Mouse (Mus musculus) liver, embryonic 14.5 days (tissue): ENCODE measurements around the gene Phf11b. TPM values are rescaled to one million over a fixed set of nuclear protein-coding genes. Genes with fewer than 3 reads are reported as not detected.
A peak's percentile ranks its signal among the peaks of the same experiment; 100 is the strongest.
"Not testable (repeated sequence)": the region's sequence is repeated elsewhere in the genome, so short reads cannot be mapped to it uniquely, and the experiment has no call there.

Experiments used
- ATAC-seq: fragments of 200-750 bp; cut with Nextera tagmentation; 2 replicates; pipeline ENCODE4 v1.8.0; 2017; ENCODE audit warnings: moderate number of reproducible peaks, mild to moderate bottlenecking, moderate library complexity; ENCODE audit not compliant: insufficient read depth
- DNase-seq, 3 experiments: peaks; one replicate each; pipeline ENCODE4 v3.0.0-alpha.2; 2012 to 2013; ENCODE audit warnings: low read depth in 3 of 3, low spot score in 3 of 3
- H3K27ac ChIP-seq: fragments of 300-500 bp; sonication (generic); 2 replicates; pipeline ENCODE4 v1.5.1; 2014; ENCODE audit warnings: moderate library complexity, mild to moderate bottlenecking, control low read depth, inconsistent platforms
- H3K27me3 ChIP-seq: fragments of 300-500 bp; sonication (generic); 2 replicates; pipeline ENCODE4 v1.6.1; 2014; ENCODE audit warnings: mild to moderate bottlenecking, low read length, moderate library complexity; ENCODE audit not compliant: control insufficient read depth, insufficient read depth
- H3K36me3 ChIP-seq: fragments of 300-500 bp; sonication (generic); replicated peaks from 2 replicates; pipeline ENCODE4 v1.6.1; 2014; ENCODE audit warnings: low read depth; ENCODE audit not compliant: control insufficient read depth, insufficient read depth
- H3K4me1 ChIP-seq, 2 experiments: fragments of 200-500 bp in 1 of 2; fragments of 300-500 bp in 1 of 2; sonication (generic) in 1 of 2; replicated peaks; 2 replicates each; pipeline ENCODE4 v1.6.1; 2012 to 2014; ENCODE audit warnings: antibody characterized with exemption in 1 of 2, inconsistent platforms in 1 of 2, low read length in 1 of 2; ENCODE audit not compliant: control insufficient read depth in 2 of 2, insufficient read depth in 2 of 2
- H3K4me2 ChIP-seq: fragments of 300-500 bp; sonication (generic); 2 replicates; pipeline ENCODE4 v1.6.1; 2014; ENCODE audit warnings: low read depth, mild to moderate bottlenecking, control low read depth, moderate library complexity
- H3K4me3 ChIP-seq, 2 experiments: fragments of 200-500 bp in 1 of 2; fragments of 300-500 bp in 1 of 2; sonication (generic) in 1 of 2; 2 replicates each; pipeline ENCODE4 v1.5.1; 2012 to 2014; ENCODE audit warnings: low read depth in 2 of 2, low read length in 2 of 2, mild to moderate bottlenecking in 2 of 2, control low read depth in 1 of 2, inconsistent platforms in 1 of 2, moderate library complexity in 1 of 2; ENCODE audit not compliant: insufficient read depth in 1 of 2
- H3K9ac ChIP-seq: fragments of 300-500 bp; sonication (generic); replicated peaks from 2 replicates; pipeline ENCODE4 v1.6.1; 2014; ENCODE audit warnings: mild to moderate bottlenecking, control low read depth, moderate library complexity
- H3K9me3 ChIP-seq: fragments of 300-500 bp; sonication (generic); 2 replicates; pipeline ENCODE4 v1.6.1; 2016; ENCODE audit warnings: low read length, mixed read lengths; ENCODE audit not compliant: control insufficient read depth
- EP300 ChIP-seq: IDR thresholded peaks from 2 replicates; pipeline ENCODE4 v1.6.1; 2016; ENCODE audit warnings: antibody characterized with exemption, low read depth
- WGBS: fragments of 180-500 bp; shearing (Covaris S2); extraction: QIAGEN DNeasy Blood & Tissue Kit; methylation state at CpG from one replicate; pipeline ENCODE4 v1.1.7; 2014; ENCODE audit not compliant: insufficient replicate concordance; 5-methylcytosine and 5-hydroxymethylcytosine counted together
- polyA plus RNA-seq, 2 experiments: library from polyadenylated mRNA; depleted of rRNA in 1 of 2; stranded (reverse) in 1 of 2; unstranded in 1 of 2; fragments of >200 nt; fragmentation: Nextera tagmentation in 1 of 2; extraction: Ambion mirVana in 1 of 2; gene quantifications; 2 replicates each; pipeline versions ENCODE4 v1.2.1 to v1.2.3; 2012 to 2014

The Phf11b gene
- polyA plus RNA-seq, 2 experiments = 0.45 to 1.1 TPM

GRCm38 (mm10) chr14:59291769-59292168 lies 49.4 kb downstream of the Phf11b start:
- H3K27ac ChIP-seq, H3K4me3 ChIP-seq, H3K36me3 ChIP-seq, H3K4me1 ChIP-seq, H3K27me3 ChIP-seq, H3K9me3 ChIP-seq, H3K9ac ChIP-seq, H3K4me2 ChIP-seq, DNase-seq: not testable (repeated sequence)
- peak; percentile 62; the same call in 1 of the 2 replicates for ATAC-seq
- 0 out of 2 replicates have a peak, but pooled peaks have one; percentile 14 for TF ChIP-seq EP300

GRCm38 (mm10) chr14:59274961-59275360 lies 66.2 kb downstream of the Phf11b start:
- not testable (repeated sequence) for H3K4me2 ChIP-seq, H3K27ac ChIP-seq, H3K9me3 ChIP-seq, DNase-seq, H3K27me3 ChIP-seq, H3K9ac ChIP-seq, H3K4me3 ChIP-seq, H3K4me1 ChIP-seq, H3K36me3 ChIP-seq, ATAC-seq
- 72% methylated on average over 4 of the region's 4 CpGs for WGBS

Other genes with a start within 250 kb of the Phf11b start
- gene 1700129C05Rik, start 198.5 kb downstream of the Phf11b start, polyA plus RNA-seq (2012; rRNA removed) = not detected in 2 replicates
- not detected in 2 replicates for gene 1700129C05Rik, start 198.5 kb downstream of the Phf11b start, polyA plus RNA-seq (2014; fragmentation: Nextera tagmentation; extraction: Ambion mirVana)
- gene Gm5142, start 162.6 kb downstream of the Phf11b start, polyA plus RNA-seq (2012; rRNA removed) = not detected in 2 replicates
- gene Gm5142, start 162.6 kb downstream of the Phf11b start, polyA plus RNA-seq (2014; fragmentation: Nextera tagmentation; extraction: Ambion mirVana) = not detected in 2 replicates
- 8.4 and 11.2 TPM in 2 replicates for gene Rcbtb1, start 140.1 kb downstream of the Phf11b start, polyA plus RNA-seq (2012; rRNA removed)
- 13.5 and 14.3 TPM in 2 replicates for gene Rcbtb1, start 140.1 kb downstream of the Phf11b start, polyA plus RNA-seq (2014; fragmentation: Nextera tagmentation; extraction: Ambion mirVana)
- gene Gm6904, start 81.1 kb downstream of the Phf11b start, polyA plus RNA-seq (2012; rRNA removed) = not detected in 2 replicates
- not detected in 2 replicates for gene Gm6904, start 81.1 kb downstream of the Phf11b start, polyA plus RNA-seq (2014; fragmentation: Nextera tagmentation; extraction: Ambion mirVana)
- 0.12 TPM in 1 of 2 replicates, not detected in the other for gene Phf11a, start 43.8 kb downstream of the Phf11b start, polyA plus RNA-seq (2012; rRNA removed)
- 0.34 TPM in 1 of 2 replicates, not detected in the other for gene Phf11a, start 43.8 kb downstream of the Phf11b start, polyA plus RNA-seq (2014; fragmentation: Nextera tagmentation; extraction: Ambion mirVana)
- gene Phf11d, start 24.1 kb upstream of the Phf11b start, polyA plus RNA-seq (2012; rRNA removed) = 0.51 and 0.64 TPM in 2 replicates
- gene Phf11d, start 24.1 kb upstream of the Phf11b start, polyA plus RNA-seq (2014; fragmentation: Nextera tagmentation; extraction: Ambion mirVana) = 1.3 and 1.5 TPM in 2 replicates
- 0.60 and 0.78 TPM in 2 replicates for gene Phf11c, start 54.0 kb upstream of the Phf11b start, polyA plus RNA-seq (2012; rRNA removed)
- 0.29 and 0.51 TPM in 2 replicates for gene Phf11c, start 54.0 kb upstream of the Phf11b start, polyA plus RNA-seq (2014; fragmentation: Nextera tagmentation; extraction: Ambion mirVana)
- 4.0 and 5.2 TPM in 2 replicates for gene Setdb2, start 99.5 kb upstream of the Phf11b start, polyA plus RNA-seq (2012; rRNA removed)
- 6.9 and 8.4 TPM in 2 replicates for gene Setdb2, start 99.5 kb upstream of the Phf11b start, polyA plus RNA-seq (2014; fragmentation: Nextera tagmentation; extraction: Ambion mirVana)
- 4.9 and 8.4 TPM in 2 replicates for gene Cab39l, start 99.6 kb upstream of the Phf11b start, polyA plus RNA-seq (2012; rRNA removed)
- gene Cab39l, start 99.6 kb upstream of the Phf11b start, polyA plus RNA-seq (2014; fragmentation: Nextera tagmentation; extraction: Ambion mirVana) = 29.8 and 30.0 TPM in 2 replicates